18 mouse cellular contexts compared by ENCODE assay signal in the genomic region with DNA sequence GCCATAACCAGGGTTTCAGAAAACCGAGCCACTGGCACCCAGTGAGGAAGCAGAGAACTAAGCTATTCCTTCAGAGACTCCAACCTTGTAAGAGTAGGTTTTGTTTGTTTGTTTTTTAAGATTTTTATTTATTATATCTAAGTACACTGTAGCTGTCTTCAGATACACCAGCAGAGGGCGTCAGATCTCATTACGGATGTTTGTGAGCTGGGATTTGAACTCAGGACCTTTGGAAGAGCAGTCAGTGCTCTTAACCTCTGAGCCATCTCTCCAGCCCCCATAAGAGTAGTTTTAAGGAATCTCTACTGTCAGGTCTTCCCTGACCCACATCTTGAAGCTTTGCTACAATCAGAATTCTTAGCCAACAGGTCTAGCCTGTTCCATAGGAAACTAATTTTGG. TPM values are rescaled to one million over a fixed set of nuclear protein-coding genes. Genes with fewer than 3 reads are reported as not detected.
DNase-seq lines count a peak whose midpoint lies in the region; ATAC-seq and TF ChIP-seq lines count a peak whose summit lies in the region.
"Had no signal": no experiment of that assay in that cellular context is flagged by ENCODE, and none has a peak within 500 bp of the region (broad histone marks: within the 10 kb centered on the region; RNA-seq: fewer than 3 reads in every experiment).

No protein-coding gene starts in this region.

- 84% methylated on average over 3 of the region's 3 CpGs for whole genome bisulfite sequencing in hindbrain, embryonic 15.5 days
- WGBS in hindbrain, embryonic 11.5 days: 72% methylated on average over 3 of the region's 3 CpGs
- 62% methylated on average over 3 of the region's 3 CpGs for WGBS in lung, embryonic 14.5 days

- no peak for TF ChIP-seq CTCF in lung, embryonic 14.5 days (IDR thresholded peaks at IDR 0.05; ENCODE audit: low read depth)
- peak; percentile 22 for TF ChIP-seq CTCF in E14TG2a.4 (conservative IDR thresholded peaks at IDR 0.05; ENCODE audit: low read length)

- DNase-seq in hindbrain, embryonic 11.5 days (ENCODE audit: low spot score): no peak
- no peak for DNase-seq in lung, embryonic 14.5 days
- DNase-seq in lung, adult 18-20 months: no peak
- DNase-seq in induced T-regulatory cell, adult 2 months (ENCODE audit: low read depth): peak; percentile 49
- no peak for DNase-seq in layer of hippocampus, adult 11-12 months (ENCODE audit: low spot score)
- DNase-seq: gastrocnemius, postnatal 10 days; heart, adult 18-20 months; heart, postnatal 4 days; kidney, adult 11 months; liver, embryonic 13.5 days had no signal

- H3K4me1 ChIP-seq in hindbrain, embryonic 15.5 days (replicated peaks): peaks cover 9% of the 10 kb centered on the region
- no peaks in the 10 kb centered on the region for H3K4me1 ChIP-seq in hindbrain, embryonic 11.5 days (replicated peaks; ENCODE audit: control insufficient read depth, insufficient read depth, low read length)
- H3K4me1 ChIP-seq in lung, embryonic 14.5 days (ENCODE audit: insufficient read depth): 0 out of 2 replicates have a peak, but pooled peaks cover 3% of the 10 kb centered on the region
- peaks cover 78% of the 10 kb centered on the region for H3K4me1 ChIP-seq in E14TG2a.4 (replicated peaks; ENCODE audit: low read depth, low read length)

- peak overlapping the region; percentile 65; the same call in 1 of the 2 replicates for H3K4me2 ChIP-seq in hindbrain, embryonic 15.5 days
- no peak overlapping the region for H3K4me2 ChIP-seq in hindbrain, embryonic 11.5 days (replicated peaks; ENCODE audit: low read depth, low read length)
- no peak overlapping the region for H3K4me2 ChIP-seq in lung, embryonic 14.5 days

- no peak overlapping the region for H3K9ac ChIP-seq in hindbrain, embryonic 15.5 days
- H3K9ac ChIP-seq in hindbrain, embryonic 11.5 days (ENCODE audit: low read depth, low read length): no peak overlapping the region
- H3K9ac ChIP-seq in lung, embryonic 14.5 days: no peak overlapping the region

- H3K36me3 ChIP-seq in hindbrain, embryonic 15.5 days: no peaks in the 10 kb centered on the region
- H3K36me3 ChIP-seq in hindbrain, embryonic 11.5 days (ENCODE audit: control insufficient read depth, insufficient read depth, low read length): no peaks in the 10 kb centered on the region
- H3K36me3 ChIP-seq in lung, embryonic 14.5 days (ENCODE audit: insufficient read depth): no peaks in the 10 kb centered on the region
- H3K36me3 ChIP-seq in E14TG2a.4 (ENCODE audit: insufficient read depth, low read length): no peaks in the 10 kb centered on the region
- H3K36me3 ChIP-seq: liver, embryonic 13.5 days had no signal

- H3K4me3 ChIP-seq in hindbrain, embryonic 15.5 days: no peak overlapping the region
- no peak overlapping the region for H3K4me3 ChIP-seq in hindbrain, embryonic 11.5 days (ENCODE audit: low read depth, low read length)
- H3K4me3 ChIP-seq in lung, embryonic 14.5 days (ENCODE audit: low read depth, low read length): 0 out of 2 replicates have a peak overlapping the region, but pooled peaks have one; percentile 62
- no peak overlapping the region for H3K4me3 ChIP-seq in E14TG2a.4 (replicated peaks; ENCODE audit: low read length)

- H3K27me3 ChIP-seq in hindbrain, embryonic 15.5 days: no peaks in the 10 kb centered on the region
- no peaks in the 10 kb centered on the region for H3K27me3 ChIP-seq in hindbrain, embryonic 11.5 days (ENCODE audit: control insufficient read depth, insufficient read depth, low read length)
- no peaks in the 10 kb centered on the region for H3K27me3 ChIP-seq in lung, embryonic 14.5 days (ENCODE audit: insufficient read depth, low read length)
- H3K27me3 ChIP-seq in E14TG2a.4 (ENCODE audit: insufficient read depth, low read length): no peaks in the 10 kb centered on the region
- H3K27me3 ChIP-seq: CH12.LX; liver, embryonic 13.5 days had no signal

- ATAC-seq in hindbrain, embryonic 15.5 days (ENCODE audit: low FRiP score, low read depth): no peak
- ATAC-seq in hindbrain, embryonic 11.5 days (ENCODE audit: low FRiP score): no peak
- no peak for ATAC-seq in lung, embryonic 14.5 days (ENCODE audit: insufficient read depth)

- H3K27ac ChIP-seq in hindbrain, embryonic 15.5 days (replicated peaks): no peak overlapping the region
- H3K27ac ChIP-seq in hindbrain, embryonic 11.5 days (ENCODE audit: low read depth, low read length): no peak overlapping the region
- H3K27ac ChIP-seq in lung, embryonic 14.5 days (ENCODE audit: low read depth): no peak overlapping the region
- H3K27ac ChIP-seq: kidney, postnatal 0 days; liver, embryonic 13.5 days had no signal

- H3K9me3 ChIP-seq in hindbrain, embryonic 15.5 days: no peaks in the 10 kb centered on the region
- H3K9me3 ChIP-seq in hindbrain, embryonic 11.5 days (ENCODE audit: control insufficient read depth, low read length): no peaks in the 10 kb centered on the region
- H3K9me3 ChIP-seq in lung, embryonic 14.5 days (ENCODE audit: low read depth, low read length): no peaks in the 10 kb centered on the region
- H3K9me3 ChIP-seq in E14TG2a.4 (ENCODE audit: low read length): no peaks in the 10 kb centered on the region
- H3K9me3 ChIP-seq: liver, embryonic 13.5 days had no signal

RNA-seq across cellular contexts. Expression of a gene that starts 1.3 kb away (rescaled TPM):
- 2.3 and 2.8 TPM in 2 replicates for polyA plus RNA-seq in hindbrain, embryonic 15.5 days (2015; fragmentation: Nextera tagmentation; extraction: Ambion mirVana)
- 0.91 and 1.0 TPM in 2 replicates for polyA plus RNA-seq in hindbrain, embryonic 11.5 days (2014; fragmentation: Nextera tagmentation; extraction: Ambion mirVana)
- 1.1 and 1.2 TPM in 2 replicates for polyA plus RNA-seq in lung, embryonic 14.5 days (2014; fragmentation: Nextera tagmentation; extraction: Ambion mirVana)

RNA-seq across cellular contexts. Expression of a gene that starts 17.7 kb away (rescaled TPM):
- polyA plus RNA-seq in hindbrain, embryonic 15.5 days (2015; fragmentation: Nextera tagmentation; extraction: Ambion mirVana): not detected in 2 replicates
- not detected in 2 replicates for polyA plus RNA-seq in hindbrain, embryonic 11.5 days (2014; fragmentation: Nextera tagmentation; extraction: Ambion mirVana)
- polyA plus RNA-seq in lung, embryonic 14.5 days (2014; fragmentation: Nextera tagmentation; extraction: Ambion mirVana): not detected in 2 replicates
- polyA plus RNA-seq: heart, embryonic 14.5 days; kidney, postnatal 0 days; limb, embryonic 11.5 days; liver, embryonic 13.5 days; neural tube, embryonic 11.5 days; testis, adult 2 months had no signal

RNA-seq across cellular contexts. Expression of a gene that starts 23.8 kb away (rescaled TPM):
- polyA plus RNA-seq in hindbrain, embryonic 15.5 days (2015; fragmentation: Nextera tagmentation; extraction: Ambion mirVana): 93.0 and 102 TPM in 2 replicates
- 59.6 and 69.6 TPM in 2 replicates for polyA plus RNA-seq in hindbrain, embryonic 11.5 days (2014; fragmentation: Nextera tagmentation; extraction: Ambion mirVana)
- polyA plus RNA-seq in lung, embryonic 14.5 days (2014; fragmentation: Nextera tagmentation; extraction: Ambion mirVana): 59.0 and 59.1 TPM in 2 replicates

RNA-seq across cellular contexts. Expression of a gene that starts 35.9 kb away (rescaled TPM):
- 14.8 and 14.9 TPM in 2 replicates for polyA plus RNA-seq in hindbrain, embryonic 15.5 days (2015; fragmentation: Nextera tagmentation; extraction: Ambion mirVana)
- polyA plus RNA-seq in hindbrain, embryonic 11.5 days (2014; fragmentation: Nextera tagmentation; extraction: Ambion mirVana): 9.2 and 9.5 TPM in 2 replicates
- 6.2 and 6.5 TPM in 2 replicates for polyA plus RNA-seq in lung, embryonic 14.5 days (2014; fragmentation: Nextera tagmentation; extraction: Ambion mirVana)

RNA-seq across cellular contexts. Expression of a gene that starts 36.0 kb away (rescaled TPM):
- 1.6 and 1.7 TPM in 2 replicates for polyA plus RNA-seq in hindbrain, embryonic 15.5 days (2015; fragmentation: Nextera tagmentation; extraction: Ambion mirVana)
- 2.8 and 4.9 TPM in 2 replicates for polyA plus RNA-seq in hindbrain, embryonic 11.5 days (2014; fragmentation: Nextera tagmentation; extraction: Ambion mirVana)
- 2.3 and 2.4 TPM in 2 replicates for polyA plus RNA-seq in lung, embryonic 14.5 days (2014; fragmentation: Nextera tagmentation; extraction: Ambion mirVana)
- polyA plus RNA-seq: neural tube, embryonic 11.5 days had no signal
